Mouse (Mus musculus): ENCODE measurements at regions not wholly inside any gene's neighbourhood (a gene's known extent, or its start where the extent isn't known, plus 50 kb on each side); places are given as distances from the start of the nearest gene placed in this dataset.

GRCm38 (mm10) chr12:104637046-104638032 lies 114.4 kb downstream of the Dicer1 start:
- Histone ChIP-seq H3K27ac (no peak overlapping the region), H3K9ac (replicated peaks) (no peak overlapping the region), H3K36me3 (no peaks in the 10 kb centered on the region), H3K4me2 (peak overlapping the region; percentile 42), H3K9me3 (peaks cover 6% of the 10 kb centered on the region; the same call in 1 of the 2 replicates), H3K4me1 (replicated peaks) (peaks cover 46% of the 10 kb centered on the region), H3K27me3 (peaks cover 54% of the 10 kb centered on the region), H3K4me3 (replicated peaks) (no peak overlapping the region)
- ATAC-seq (ENCODE audit: insufficient number of reproducible peaks, insufficient read depth, low FRiP score, low TSS enrichment, low read depth) = 0 out of 2 replicates have a peak, but pooled peaks have one; percentile 32
- 3% methylated on average over 33 of the region's 33 CpGs for WGBS

- 20% methylated on average over 12 of the region's 12 CpGs for WGBS
- H3K36me3 ChIP-seq = no peaks in the 10 kb centered on the region
- 0 out of 2 replicates have a peak overlapping the region, but pooled peaks have one; percentile 7 for H3K4me3 ChIP-seq (replicated peaks)
- H3K27ac ChIP-seq = peak overlapping the region; percentile 29; the same call in 1 of the 2 replicates
- H3K9me3 ChIP-seq = peaks cover 6% of the 10 kb centered on the region; the same call in 1 of the 2 replicates
- peaks cover 46% of the 10 kb centered on the region for H3K4me1 ChIP-seq (replicated peaks)
- no peak overlapping the region for H3K9ac ChIP-seq (replicated peaks)
- ATAC-seq (ENCODE audit: insufficient number of reproducible peaks, insufficient read depth, low FRiP score, low TSS enrichment, low read depth) = peak; percentile 53; the same call in 1 of the 2 replicates
- H3K27me3 ChIP-seq = peaks cover 52% of the 10 kb centered on the region
- H3K4me2 ChIP-seq = peak overlapping the region; percentile 42
Measured at GRCm38 (mm10) chr12:104636474-104636873, 115.3 kb downstream of the Dicer1 start.

- Histone ChIP-seq H3K36me3 (no peaks in the 10 kb centered on the region), H3K9ac (replicated peaks) (no peak overlapping the region), H3K27me3 (peaks cover 54% of the 10 kb centered on the region), H3K4me2 (peak overlapping the region; percentile 34), H3K27ac (0 out of 2 replicates have a peak overlapping the region, but pooled peaks have one; percentile 41), H3K4me1 (replicated peaks) (peaks cover 46% of the 10 kb centered on the region), H3K4me3 (replicated peaks) (no peak overlapping the region), H3K9me3 (peaks cover 6% of the 10 kb centered on the region; the same call in 1 of the 2 replicates)
- ATAC-seq (ENCODE audit: insufficient number of reproducible peaks, insufficient read depth, low FRiP score, low TSS enrichment, low read depth) = no peak
- 22% methylated on average over 10 of the region's 10 CpGs for WGBS
Measured at GRCm38 (mm10) chr12:104634818-104635217, 116.9 kb downstream of the Dicer1 start.

- no peaks in the 10 kb centered on the region for H3K9me3 ChIP-seq
- no peak overlapping the region for H3K9ac ChIP-seq (replicated peaks)
- WGBS = 88% methylated on average over 3 of the region's 3 CpGs
- H3K36me3 ChIP-seq = no peaks in the 10 kb centered on the region
- H3K27ac ChIP-seq = no peak overlapping the region
- H3K4me3 ChIP-seq (replicated peaks) = no peak overlapping the region
- peaks cover 31% of the 10 kb centered on the region for H3K27me3 ChIP-seq
- no peak for ATAC-seq (ENCODE audit: insufficient number of reproducible peaks, insufficient read depth, low FRiP score, low TSS enrichment, low read depth)
- H3K4me2 ChIP-seq = no peak overlapping the region
- peaks cover 16% of the 10 kb centered on the region for H3K4me1 ChIP-seq (replicated peaks)
Measured at GRCm38 (mm10) chr12:104630590-104630989, 121.2 kb downstream of the Dicer1 start.

- no peaks in the 10 kb centered on the region for H3K9me3 ChIP-seq
- no peak overlapping the region for H3K4me3 ChIP-seq (replicated peaks)
- ATAC-seq (ENCODE audit: insufficient number of reproducible peaks, insufficient read depth, low FRiP score, low TSS enrichment, low read depth) = no peak
- peaks cover 26% of the 10 kb centered on the region for H3K27me3 ChIP-seq
- 92% methylated on average over 2 of the region's 2 CpGs for WGBS
- H3K4me2 ChIP-seq = no peak overlapping the region
- H3K4me1 ChIP-seq (replicated peaks) = peaks cover 12% of the 10 kb centered on the region
- H3K9ac ChIP-seq (replicated peaks) = no peak overlapping the region
- no peaks in the 10 kb centered on the region for H3K36me3 ChIP-seq
- H3K27ac ChIP-seq = no peak overlapping the region
Measured at GRCm38 (mm10) chr12:104629449-104629848, 122.3 kb downstream of the Dicer1 start.

- Histone ChIP-seq H3K4me2 (no peak overlapping the region), H3K9me3 (no peaks in the 10 kb centered on the region), H3K9ac (replicated peaks) (no peak overlapping the region), H3K36me3 (no peaks in the 10 kb centered on the region), H3K27me3 (peaks cover 21% of the 10 kb centered on the region), H3K4me1 (replicated peaks) (peaks cover 20% of the 10 kb centered on the region), H3K4me3 (replicated peaks) (no peak overlapping the region), H3K27ac (no peak overlapping the region)
- 93% methylated on average over 5 of the region's 5 CpGs for WGBS
- ATAC-seq (ENCODE audit: insufficient number of reproducible peaks, insufficient read depth, low FRiP score, low TSS enrichment, low read depth) = no peak
Measured at GRCm38 (mm10) chr12:104626054-104626453, 125.7 kb downstream of the Dicer1 start.

- H3K27me3 ChIP-seq = peaks cover 19% of the 10 kb centered on the region
- H3K36me3 ChIP-seq = no peaks in the 10 kb centered on the region
- no peaks in the 10 kb centered on the region for H3K9me3 ChIP-seq
- H3K9ac ChIP-seq (replicated peaks) = no peak overlapping the region; the same call in 1 of the 2 replicates
- 15% methylated on average over 7 of the region's 7 CpGs for WGBS
- no peak overlapping the region for H3K4me3 ChIP-seq (replicated peaks)
- peak overlapping the region; percentile 66 for H3K27ac ChIP-seq
- peak overlapping the region; percentile 17; the same call in 1 of the 2 replicates for H3K4me2 ChIP-seq
- peaks cover 20% of the 10 kb centered on the region for H3K4me1 ChIP-seq (replicated peaks)
- peak; percentile 58; the same call in 1 of the 2 replicates for ATAC-seq (ENCODE audit: insufficient number of reproducible peaks, insufficient read depth, low FRiP score, low TSS enrichment, low read depth)
Measured at GRCm38 (mm10) chr12:104623896-104624685, 127.7 kb downstream of the Dicer1 start.

- Histone ChIP-seq H3K36me3 (no peaks in the 10 kb centered on the region), H3K4me3 (replicated peaks) (0 out of 2 replicates have a peak overlapping the region, but pooled peaks have one; percentile 19), H3K27ac (no peak overlapping the region), H3K4me2 (peak overlapping the region; percentile 47), H3K9ac (replicated peaks) (no peak overlapping the region), H3K4me1 (replicated peaks) (peaks cover 5% of the 10 kb centered on the region; the same call in 1 of the 2 replicates), H3K9me3 (peaks cover 6% of the 10 kb centered on the region), H3K27me3 (peaks cover 18% of the 10 kb centered on the region; the same call in 1 of the 2 replicates)
- 16% methylated on average over 17 of the region's 17 CpGs for WGBS
- 0 out of 2 replicates have a peak, but pooled peaks have one; percentile 76 for ATAC-seq (ENCODE audit: insufficient number of reproducible peaks, insufficient read depth, low FRiP score, low TSS enrichment, low read depth)
Measured at GRCm38 (mm10) chr12:104617111-104617725, 134.5 kb downstream of the Dicer1 start.

- H3K27me3 ChIP-seq = peaks cover 8% of the 10 kb centered on the region; the same call in 1 of the 2 replicates
- no peak overlapping the region for H3K4me3 ChIP-seq (replicated peaks)
- peaks cover 22% of the 10 kb centered on the region for H3K4me1 ChIP-seq (replicated peaks)
- 71% methylated on average over 8 of the region's 8 CpGs for WGBS
- no peak overlapping the region for H3K27ac ChIP-seq
- H3K4me2 ChIP-seq = no peak overlapping the region
- no peaks in the 10 kb centered on the region for H3K36me3 ChIP-seq
- ATAC-seq (ENCODE audit: insufficient number of reproducible peaks, insufficient read depth, low FRiP score, low TSS enrichment, low read depth) = no peak
- H3K9me3 ChIP-seq = peaks cover 10% of the 10 kb centered on the region
- H3K9ac ChIP-seq (replicated peaks) = no peak overlapping the region
Measured at GRCm38 (mm10) chr12:104614240-104614639, 137.5 kb downstream of the Dicer1 start.

GRCm38 (mm10) chr12:104609767-104610166 lies 136.6 kb upstream of the Gsc start:
- peaks cover 17% of the 10 kb centered on the region for H3K27me3 ChIP-seq
- H3K9me3 ChIP-seq = peaks cover 10% of the 10 kb centered on the region
- no peak overlapping the region for H3K9ac ChIP-seq (replicated peaks)
- no peak overlapping the region for H3K4me3 ChIP-seq (replicated peaks)
- peak overlapping the region; percentile 47 for H3K27ac ChIP-seq
- peak overlapping the region; percentile 15 for H3K4me2 ChIP-seq
- H3K4me1 ChIP-seq (replicated peaks) = peaks cover 25% of the 10 kb centered on the region
- ATAC-seq (ENCODE audit: insufficient number of reproducible peaks, insufficient read depth, low FRiP score, low TSS enrichment, low read depth) = no peak
- WGBS = 32% methylated on average over 19 of the region's 19 CpGs
- no peaks in the 10 kb centered on the region for H3K36me3 ChIP-seq
